Mouse (Mus musculus) megakaryocyte, embryonic 14.5 days (primary cell): ENCODE data around the gene Pccb.

ENCODE experiments used
- FLI1 ChIP-seq: IDR thresholded peaks from 2 replicates; pipeline ENCODE4 v1.6.1; 2012; ENCODE audit warnings: low read length, inconsistent platforms, mixed read lengths
- GATA1 ChIP-seq: IDR thresholded peaks from 3 replicates; pipeline ENCODE4 v1.6.1; 2012; ENCODE audit warnings: mixed read lengths, low read length, inconsistent platforms, borderline replicate concordance

- TF ChIP-seq GATA1, result no peak
- TF ChIP-seq FLI1, result no peak
Observed at GRCm38 (mm10) chr9:101073987-101074331, 39.3 kb upstream of the Pccb start, which contains the start of gene Msl2.
